Mouse (Mus musculus) thymus, adult 18-20 months (tissue): ENCODE data around the gene Fgd5.
A peak's percentile ranks its signal among the peaks of the same experiment; 100 is the strongest.
"Not testable (repeated sequence)": the region's sequence is repeated elsewhere in the genome, so short reads cannot be mapped to it uniquely, and the experiment has no call there.

Experiments
- DNase-seq, 2 experiments: peaks; one replicate each; pipeline ENCODE4 v3.0.0; 2022; ENCODE audit warnings: mixed read lengths in 2 of 2

Gene Fgd5

GRCm38 (mm10) chr6:91978371-91979300 is at the start of gene Fgd5:
Fgd5 (plus strand) TSS chr6:91978878.
- no peak for DNase-seq

DNA sequence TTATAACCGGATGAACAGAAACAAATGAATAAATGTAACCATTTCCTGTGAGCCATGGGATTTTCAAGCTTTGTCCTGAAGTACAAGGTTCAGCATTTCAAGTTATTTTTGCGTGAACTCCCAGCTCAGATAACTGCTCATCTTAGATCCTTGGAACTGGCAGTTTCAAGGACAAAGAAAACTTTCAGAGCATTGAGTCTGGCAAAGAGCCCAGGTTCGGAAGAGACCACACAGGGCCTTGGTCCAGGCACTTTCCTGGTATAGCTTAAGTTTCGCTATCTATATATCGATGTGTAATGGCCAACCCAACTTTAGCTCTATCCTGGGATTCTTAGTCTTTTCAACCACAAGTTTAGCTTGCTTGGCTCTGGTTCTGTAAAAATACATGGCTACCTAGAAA is 47.4 kb upstream of the Fgd5 start:
- DNase-seq = no peak

DNA sequence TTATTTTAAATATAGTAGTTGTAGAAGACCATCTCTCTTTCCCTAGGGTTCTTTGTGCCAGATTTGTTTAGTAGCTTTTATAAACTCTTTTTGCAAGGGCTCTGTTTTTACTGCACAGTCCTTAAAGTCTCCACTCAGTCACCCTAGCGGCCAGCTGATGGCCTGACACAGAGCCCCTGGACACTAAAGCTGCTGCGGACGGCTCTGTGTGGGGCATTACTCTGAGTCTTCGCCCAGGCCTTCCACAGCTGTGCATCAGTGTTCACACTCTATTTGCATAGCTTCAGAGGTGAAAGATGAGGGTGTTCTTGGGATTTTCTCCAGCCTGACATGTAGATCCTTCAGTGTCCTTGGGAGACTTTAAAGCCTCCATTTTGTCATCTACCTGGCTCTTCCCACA is 40.2 kb upstream of the Fgd5 start:
- DNase-seq = no peak

DNA sequence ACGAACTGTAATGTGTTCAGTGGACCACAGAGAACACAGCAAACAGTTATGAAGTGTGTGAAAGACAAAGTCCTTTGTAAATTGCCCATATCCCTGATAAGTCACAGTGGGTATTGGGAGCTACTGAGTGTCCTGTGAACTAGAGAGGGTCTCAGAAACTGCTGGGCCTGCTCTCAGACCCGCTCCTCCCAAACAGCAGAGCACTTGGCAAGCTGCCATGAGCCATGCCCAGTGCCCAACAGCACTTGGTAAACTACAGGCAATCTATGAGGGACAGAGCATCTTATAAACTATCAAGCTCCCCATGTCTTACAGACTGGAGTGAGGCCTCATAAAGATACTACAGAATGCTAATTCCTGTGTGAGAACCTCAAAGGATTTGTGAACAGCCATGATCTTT is 30.3 kb upstream of the Fgd5 start:
- DNase-seq = no peak

DNA sequence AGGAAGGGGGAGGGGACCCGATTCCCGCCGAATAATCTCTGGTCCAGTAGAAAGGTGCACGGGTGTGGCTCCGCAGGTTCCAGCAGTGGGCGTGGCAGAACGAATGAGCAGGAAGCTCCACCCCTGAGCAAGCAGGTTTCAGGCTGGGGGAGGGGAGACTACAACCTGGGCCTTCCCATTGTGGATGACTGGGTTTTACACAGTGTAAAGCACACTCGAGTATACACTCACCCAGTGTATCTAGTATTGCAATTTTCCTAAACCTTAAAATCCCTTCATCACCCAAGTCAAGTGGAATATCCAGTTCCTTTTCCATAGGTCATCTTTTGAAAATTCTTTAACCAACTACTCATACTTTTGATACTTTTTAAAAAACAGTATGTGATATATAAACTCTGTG is 20.7 kb upstream of the Fgd5 start:
- not testable (repeated sequence) for DNase-seq

GRCm38 (mm10) chr6:91960028-91960811 is 18.5 kb upstream of the Fgd5 start:
- DNase-seq = no peak

- no peak for DNase-seq
Measured at GRCm38 (mm10) chr6:91963429-91963828, 15.2 kb upstream of the Fgd5 start.

GRCm38 (mm10) chr6:91965060-91965459 is 13.6 kb upstream of the Fgd5 start:
- no peak for DNase-seq

DNA sequence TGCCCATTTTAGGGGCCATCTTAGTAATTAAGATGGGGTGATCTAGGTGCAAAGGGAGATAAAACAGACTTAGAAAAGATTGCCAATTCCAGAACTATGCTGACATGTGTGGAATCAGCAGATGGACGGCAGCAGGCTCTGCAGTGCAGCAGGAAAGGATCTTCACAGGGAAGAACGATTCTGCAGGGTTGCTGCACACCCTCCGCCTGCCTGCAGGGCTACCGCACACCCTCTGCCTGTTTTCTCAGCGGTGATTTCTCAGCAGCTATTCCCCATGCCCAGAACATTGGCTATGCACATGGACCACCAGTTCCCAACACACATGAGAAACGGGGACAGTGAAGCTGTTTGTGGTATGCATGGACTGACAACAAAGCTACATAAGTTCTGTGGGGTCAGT is 12.7 kb upstream of the Fgd5 start:
- DNase-seq = no peak

DNA sequence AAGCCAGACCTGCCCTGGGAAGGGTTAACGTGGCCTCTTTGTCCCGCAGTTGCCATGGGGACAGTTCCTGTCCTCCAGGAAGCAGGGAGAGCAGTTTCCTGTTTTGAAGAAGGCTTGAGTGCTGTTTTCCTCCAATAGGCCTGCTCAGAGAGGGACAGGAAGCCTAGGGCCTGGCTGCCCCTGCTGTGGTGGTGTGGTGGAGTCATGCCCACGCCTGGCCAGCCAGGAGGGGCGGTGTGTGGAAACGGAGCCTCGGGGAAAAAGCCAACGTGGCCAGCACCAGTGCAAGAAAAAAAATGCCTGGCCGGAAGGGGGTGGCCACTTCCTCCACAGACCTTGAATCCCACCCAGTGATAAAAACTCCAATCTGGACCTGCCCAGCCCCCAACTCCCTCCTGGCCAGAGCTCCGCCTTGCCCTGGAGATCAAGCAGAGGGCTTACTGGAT is 6.5 kb upstream of the Fgd5 start:
- peak in 1 of 2 experiments; percentile 4 for DNase-seq

DNA sequence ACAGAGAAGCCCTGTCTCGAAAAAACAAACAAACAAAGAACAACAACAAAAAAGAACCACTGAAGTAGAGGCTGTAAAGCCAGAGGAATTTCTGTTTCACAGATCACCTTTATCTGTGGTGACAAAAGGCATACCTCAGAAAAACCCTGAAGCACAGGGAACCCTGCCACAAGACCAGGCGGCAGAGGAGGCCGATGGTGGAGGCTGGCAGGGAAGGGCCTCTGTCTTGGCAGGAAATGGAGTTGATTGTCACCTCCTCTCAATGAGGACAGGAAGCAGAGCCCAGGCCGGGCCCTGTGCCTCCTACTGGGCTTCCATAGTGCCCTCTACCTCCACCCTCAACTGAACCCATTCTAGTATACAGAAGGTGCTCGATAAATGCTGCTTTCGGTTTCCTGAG is 4.7 kb upstream of the Fgd5 start:
- no peak for DNase-seq

- no peak for DNase-seq
Measured at GRCm38 (mm10) chr6:91979301-91979996, 771 bp downstream of the Fgd5 start.

- no peak for DNase-seq
Measured at GRCm38 (mm10) chr6:91980011-91980410, 1.3 kb downstream of the Fgd5 start.

DNA sequence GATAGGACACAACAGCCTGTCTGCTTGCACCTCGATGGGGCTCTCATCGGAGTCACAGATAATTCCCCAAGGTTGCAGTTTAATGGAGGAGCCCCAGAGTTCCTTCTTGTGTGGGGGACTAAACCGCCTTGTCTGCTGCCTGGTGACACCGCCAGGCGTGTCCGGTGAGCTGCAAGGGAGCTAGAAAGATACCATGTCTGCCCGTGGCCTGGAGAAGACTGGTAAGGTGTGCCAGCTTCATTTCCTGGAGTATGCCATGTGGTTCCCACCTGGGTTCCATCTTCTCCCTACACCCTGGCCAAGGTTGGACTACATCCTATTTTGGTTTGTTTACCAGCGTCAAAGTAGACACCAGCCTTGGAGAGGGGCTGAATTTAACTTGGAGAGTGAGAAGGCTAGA is 11.4 kb downstream of the Fgd5 start:
- no peak for DNase-seq

DNA sequence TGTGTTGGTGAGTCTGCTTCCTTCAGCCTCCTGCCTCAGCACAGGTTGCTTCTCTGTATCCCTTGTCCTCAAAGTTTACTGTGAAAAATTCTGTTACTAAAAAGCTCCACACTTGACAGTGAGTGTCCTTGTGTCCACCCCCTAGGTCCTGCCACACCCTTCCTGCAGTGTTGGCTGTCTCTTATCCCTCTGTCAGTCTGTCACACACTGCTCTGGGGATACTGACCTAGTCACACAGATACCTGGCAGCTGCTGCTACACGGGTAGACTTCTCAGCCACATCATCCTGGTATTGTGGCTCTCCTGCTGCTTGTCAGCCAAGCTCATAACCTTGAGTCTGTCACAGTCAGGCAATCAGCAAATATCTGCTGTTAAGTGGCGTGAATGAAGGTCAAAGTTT is 14.1 kb downstream of the Fgd5 start:
- DNase-seq = no peak

DNA sequence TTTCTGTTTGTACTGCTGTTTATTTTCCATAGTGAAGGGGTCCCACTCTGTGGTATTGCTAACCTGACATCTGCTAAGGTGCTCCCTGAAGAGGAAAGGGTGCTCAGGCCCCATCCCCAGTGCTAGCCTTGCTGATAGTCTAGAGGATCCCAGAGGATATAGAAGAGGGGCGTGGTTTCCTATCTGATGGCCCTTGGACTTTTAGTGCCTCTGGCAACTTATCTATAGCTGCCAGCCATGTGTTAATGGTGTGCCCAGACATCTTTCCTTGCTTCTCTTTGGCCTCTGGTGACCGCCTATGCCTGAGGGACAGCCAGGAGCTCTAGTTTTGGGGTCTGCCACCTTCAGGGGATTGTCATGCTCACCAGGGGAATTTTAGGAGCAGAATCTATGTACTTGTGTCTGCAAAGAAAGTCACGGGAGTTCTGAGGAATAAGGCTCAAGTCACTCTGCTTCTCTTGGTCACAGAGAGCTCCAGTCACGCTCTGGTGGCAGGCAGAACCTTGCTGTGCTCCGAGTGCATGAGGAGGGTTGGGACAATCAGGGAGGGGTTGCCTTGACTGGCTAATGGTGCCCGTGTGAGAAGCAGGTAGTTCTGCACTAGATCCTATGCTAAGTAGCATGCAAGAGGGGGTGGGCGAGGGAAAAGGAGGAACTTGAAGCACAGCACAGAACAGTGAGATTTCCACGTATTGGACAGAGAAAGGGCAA is 15.3 kb downstream of the Fgd5 start:
- no peak for DNase-seq

GRCm38 (mm10) chr6:91996072-91996471 is 17.4 kb downstream of the Fgd5 start:
- no peak for DNase-seq

DNA sequence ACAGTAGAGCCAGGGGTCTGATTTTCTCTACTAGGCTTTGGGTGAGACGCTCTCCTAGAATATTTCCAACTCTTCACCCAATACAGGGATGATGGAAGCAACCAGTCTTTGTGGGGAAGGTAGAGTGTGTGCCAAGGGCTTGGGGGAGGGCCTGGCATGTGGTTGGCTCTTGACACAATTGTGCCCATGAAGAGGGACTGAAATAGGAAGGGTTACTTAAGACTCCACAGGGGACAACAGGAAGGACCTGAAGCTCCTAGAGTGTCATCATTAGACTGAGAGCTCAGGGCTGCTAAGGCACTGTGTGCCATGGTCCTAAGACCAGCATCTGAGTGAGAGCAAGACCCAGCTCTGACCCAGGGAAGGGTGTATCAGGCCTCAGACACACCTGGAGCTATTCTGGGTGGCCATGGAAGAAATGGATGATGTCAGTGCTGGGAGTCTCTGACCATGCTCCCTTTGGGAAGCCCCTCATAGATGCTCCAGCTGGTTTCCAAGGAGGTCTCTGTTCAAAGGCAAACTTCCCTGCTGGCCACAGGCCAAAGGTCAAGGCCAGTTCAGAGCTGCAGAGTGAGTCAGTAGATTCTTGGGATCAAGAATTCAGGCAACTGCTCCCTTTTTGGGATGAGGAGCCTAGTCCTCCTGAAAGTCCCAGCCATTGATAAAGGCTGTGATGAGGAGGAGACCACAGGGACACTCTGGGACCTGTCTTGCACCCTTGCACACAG is 24.0 kb downstream of the Fgd5 start:
- no peak for DNase-seq

GRCm38 (mm10) chr6:92003646-92004045 is 25.0 kb downstream of the Fgd5 start:
- DNase-seq = no peak

GRCm38 (mm10) chr6:92004137-92004805 is 25.6 kb downstream of the Fgd5 start:
- DNase-seq = no peak

DNA sequence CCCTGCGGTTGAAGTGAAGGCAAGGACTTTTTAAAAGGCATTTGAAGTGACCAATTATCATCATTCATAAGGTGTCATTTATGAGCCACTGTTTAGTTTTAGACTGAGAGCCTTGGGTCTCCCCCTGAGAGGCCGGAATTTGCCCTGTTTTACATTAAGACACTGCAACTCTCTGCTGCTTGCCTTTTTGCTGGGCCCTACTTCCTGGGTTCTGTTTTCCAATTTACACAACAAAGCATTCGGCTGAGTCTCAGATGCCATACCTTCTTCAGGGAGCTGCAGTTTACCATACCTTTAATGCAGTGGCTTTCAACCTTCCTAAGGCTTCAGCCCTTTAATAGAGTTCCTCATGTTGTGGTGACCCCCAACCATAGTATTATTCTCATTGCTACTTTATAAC is 26.1 kb downstream of the Fgd5 start:
- DNase-seq = no peak
